Mouse (Mus musculus) mesoderm, embryonic 11.5 days (tissue): ENCODE data around the gene Hopx.

ENCODE experiments used
- DNase-seq: peaks from one replicate; pipeline ENCODE4 v3.0.0-alpha.2; 2012; ENCODE audit warnings: low read depth, low spot score

Gene Hopx

DNA sequence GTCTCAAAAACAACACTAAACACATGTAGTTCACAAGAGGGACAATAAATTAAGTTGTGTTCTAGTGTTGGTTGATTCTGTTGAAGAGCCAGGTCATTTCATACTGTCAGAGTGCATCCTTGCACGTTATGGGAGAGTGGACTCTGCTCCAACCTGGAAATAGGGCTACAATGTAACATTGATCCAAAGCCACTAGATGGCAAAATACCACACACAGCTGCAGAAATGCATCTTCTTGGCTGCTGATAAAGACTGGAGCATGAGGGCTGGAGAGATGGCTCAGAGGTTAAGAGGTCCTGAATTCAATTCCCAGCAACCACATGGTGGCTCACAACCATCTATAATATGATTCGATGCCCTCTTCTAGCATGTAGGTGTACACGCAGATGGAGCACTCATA lies 43.3 kb downstream of the Hopx start:
- DNase-seq: no peak

DNA sequence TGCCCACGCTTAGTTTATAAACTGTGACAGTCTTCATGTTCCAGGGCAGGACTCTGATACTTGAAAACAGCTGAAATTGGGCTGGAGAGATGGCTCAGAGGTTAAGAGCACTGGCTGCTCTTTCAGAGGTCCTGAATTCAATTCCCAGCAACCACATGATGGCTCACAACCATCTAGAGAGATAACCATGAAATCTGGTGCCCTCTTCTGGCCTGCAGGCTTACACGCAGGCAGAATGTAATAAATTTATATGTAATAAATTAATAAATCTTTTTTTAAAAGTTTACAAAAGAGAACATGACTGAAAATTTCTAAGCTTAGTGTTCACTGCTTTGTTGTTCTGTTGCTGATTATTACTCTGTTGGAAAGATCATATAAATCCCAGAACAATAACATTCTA lies 43.9 kb downstream of the Hopx start:
- DNase-seq: no peak

- DNase-seq: no peak
Observed at GRCm38 (mm10) chr5:77067321-77067720, 47.6 kb downstream of the Hopx start.

GRCm38 (mm10) chr5:77061372-77062038 lies 53.4 kb downstream of the Hopx start:
- DNase-seq: peak; percentile 60

- DNase-seq: no peak
Observed at GRCm38 (mm10) chr5:77060363-77060762, 54.6 kb downstream of the Hopx start.

DNA sequence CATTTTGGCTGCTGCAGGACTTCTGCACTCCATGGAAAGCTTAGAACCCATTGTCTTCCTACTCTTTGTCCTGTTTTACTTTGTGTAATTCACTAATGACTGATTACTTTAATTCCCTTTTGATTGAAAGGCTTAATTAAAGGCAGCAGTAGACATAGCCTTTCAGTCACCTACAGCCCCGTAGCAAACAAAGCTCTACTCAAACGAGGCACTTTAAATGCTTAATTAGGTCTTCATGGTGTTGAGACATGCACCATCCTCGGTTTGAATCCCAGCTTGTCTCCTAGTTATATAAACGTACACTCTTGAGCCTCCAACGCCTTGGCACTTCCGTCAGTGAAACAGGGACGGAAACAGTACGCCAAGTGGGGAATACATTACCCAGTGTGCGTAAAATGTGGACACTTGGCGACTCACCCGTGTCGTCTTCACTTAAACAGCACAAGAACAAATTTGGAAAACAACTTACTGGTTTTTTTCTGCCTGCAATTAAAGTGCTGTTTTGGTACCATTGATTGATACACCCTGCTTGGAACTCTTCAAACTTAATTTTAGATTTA lies 58.0 kb downstream of the Hopx start:
- no peak for DNase-seq

DNA sequence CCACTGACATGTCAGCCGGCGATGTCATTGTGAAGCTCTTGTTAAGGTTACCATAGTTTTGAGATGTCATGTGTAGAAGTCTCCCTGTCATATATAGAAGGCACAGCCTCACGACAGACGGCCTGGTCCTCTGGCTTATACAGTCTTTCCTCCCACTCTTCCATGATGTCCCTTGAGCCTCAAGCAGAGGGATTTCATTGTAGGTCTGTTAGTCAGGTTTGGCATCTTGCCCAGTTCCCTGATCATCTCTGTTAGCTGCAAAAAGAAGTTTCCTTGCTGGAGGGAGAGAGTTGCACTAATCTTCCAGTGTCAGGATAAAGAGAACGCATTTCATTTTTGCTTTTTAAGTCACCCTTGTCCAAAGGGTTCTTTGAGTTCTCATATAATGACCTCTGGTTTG lies 62.3 kb downstream of the Hopx start:
- DNase-seq: no peak

- no peak for DNase-seq
Observed at GRCm38 (mm10) chr5:77044362-77044761, 70.6 kb downstream of the Hopx start.

- DNase-seq: no peak
Observed at GRCm38 (mm10) chr5:77039391-77039790, 75.5 kb downstream of the Hopx start.

DNA sequence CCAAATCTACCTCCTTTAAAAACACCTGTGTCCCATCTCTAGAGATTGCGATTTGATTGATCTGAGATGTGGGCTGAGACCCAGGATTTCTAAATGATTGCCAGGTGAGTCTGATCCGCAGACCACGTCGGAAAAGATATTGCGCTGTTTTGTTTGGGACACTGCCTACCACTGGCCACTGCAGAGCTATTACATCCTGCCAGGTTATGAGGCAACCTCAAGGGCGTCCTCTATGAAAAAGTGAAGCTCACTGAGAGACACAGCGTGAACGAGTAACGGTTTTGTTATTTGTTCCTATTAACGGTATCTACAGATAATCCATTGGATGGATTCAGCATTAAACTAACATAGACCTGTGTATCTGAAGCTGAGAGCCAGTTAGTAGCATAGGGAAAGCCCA lies 76.5 kb downstream of the Hopx start:
- no peak for DNase-seq
